Mouse (Mus musculus) heart, embryonic 16.5 days (tissue): ENCODE results near the gene Smap1. TPM values are rescaled to one million over a fixed set of nuclear protein-coding genes. Genes with fewer than 3 reads are reported as not detected.

Experiments used
- ATAC-seq: fragments of 200-750 bp; cut with Nextera tagmentation; replicated peaks from 2 replicates; pipeline ENCODE4 v1.8.0; 2017; ENCODE audit warnings: moderate number of reproducible peaks; ENCODE audit not compliant: insufficient read depth, low FRiP score; ENCODE audit errors: extremely low read depth
- H3K27ac ChIP-seq: fragments of 300-500 bp; sonication (generic); 2 replicates; pipeline ENCODE4 v1.5.1; 2014; ENCODE audit warnings: mild to moderate bottlenecking, low read length, control low read depth, moderate library complexity
- H3K27me3 ChIP-seq: fragments of 300-500 bp; sonication (generic); 2 replicates; pipeline ENCODE4 v1.6.1; 2014; ENCODE audit warnings: low read length, mixed read lengths; ENCODE audit not compliant: control insufficient read depth, insufficient read depth
- H3K36me3 ChIP-seq: fragments of 300-500 bp; sonication (generic); 2 replicates; pipeline ENCODE4 v1.6.1; 2014; ENCODE audit not compliant: control insufficient read depth, insufficient read depth
- H3K4me1 ChIP-seq: fragments of 300-500 bp; sonication (generic); 2 replicates; pipeline ENCODE4 v1.6.1; 2014; ENCODE audit warnings: low read length, mixed read lengths; ENCODE audit not compliant: control insufficient read depth, insufficient read depth
- H3K4me2 ChIP-seq: fragments of 300-500 bp; sonication (generic); 2 replicates; pipeline ENCODE4 v1.6.1; 2014; ENCODE audit warnings: low read depth, mild to moderate bottlenecking, control low read depth, low read length
- H3K4me3 ChIP-seq: fragments of 300-500 bp; sonication (generic); 2 replicates; pipeline ENCODE4 v1.5.1; 2014; ENCODE audit warnings: mild to moderate bottlenecking, control low read depth, low read length
- H3K9ac ChIP-seq: fragments of 300-500 bp; sonication (generic); 2 replicates; pipeline ENCODE4 v1.6.1; 2014; ENCODE audit warnings: low read length, control low read depth
- H3K9me3 ChIP-seq: fragments of 300-500 bp; sonication (generic); replicated peaks from 2 replicates; pipeline ENCODE4 v1.6.1; 2016; ENCODE audit warnings: low read length; ENCODE audit not compliant: control insufficient read depth
- WGBS: fragments of 180-500 bp; shearing (Covaris S2); extraction: QIAGEN DNeasy Blood & Tissue Kit; methylation state at CpG from one replicate; pipeline ENCODE4 v1.1.7; 2014; 5-methylcytosine and 5-hydroxymethylcytosine counted together
- polyA plus RNA-seq: library from polyadenylated mRNA; unstranded; fragments of >200 nt; fragmentation: Nextera tagmentation; extraction: Ambion mirVana; gene quantifications from 2 replicates; pipeline ENCODE4 v1.2.1, GENCODE M21; 2015

The Smap1 gene
- polyA plus RNA-seq, 1 experiment from 2014 or later: 18.9 TPM

DNA sequence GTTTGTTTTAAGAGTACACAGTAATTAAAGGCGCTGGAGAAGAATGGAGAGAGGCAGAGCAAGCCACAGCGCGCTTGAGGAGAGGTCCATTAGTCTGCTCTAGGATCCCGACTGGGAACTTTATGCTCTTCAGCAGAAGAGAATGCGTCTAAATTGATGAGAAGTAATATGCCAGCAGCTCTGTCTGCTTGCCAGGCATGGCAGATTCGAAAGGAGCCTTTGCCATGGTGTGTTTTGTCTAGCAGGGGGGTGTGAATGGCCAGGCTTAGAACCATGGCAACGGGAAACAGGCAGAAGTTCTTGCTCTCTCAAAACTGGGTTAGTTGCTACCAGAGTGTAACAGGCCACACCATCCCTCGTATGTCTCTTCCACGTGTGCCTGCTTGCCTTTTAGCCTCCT is 87.3 kb downstream of the Smap1 start:
- Histone ChIP-seq H3K27me3 (no peaks in the 10 kb centered on the region), H3K4me1 (no peaks in the 10 kb centered on the region), H3K4me3 (no peak overlapping the region), H3K4me2 (no peak overlapping the region), H3K9ac (no peak overlapping the region), H3K9me3 (no peaks in the 10 kb centered on the region), H3K36me3 (no peaks in the 10 kb centered on the region), H3K27ac (no peak overlapping the region)
- ATAC-seq: no peak
- 74% methylated on average over 9 of the region's 9 CpGs for WGBS

DNA sequence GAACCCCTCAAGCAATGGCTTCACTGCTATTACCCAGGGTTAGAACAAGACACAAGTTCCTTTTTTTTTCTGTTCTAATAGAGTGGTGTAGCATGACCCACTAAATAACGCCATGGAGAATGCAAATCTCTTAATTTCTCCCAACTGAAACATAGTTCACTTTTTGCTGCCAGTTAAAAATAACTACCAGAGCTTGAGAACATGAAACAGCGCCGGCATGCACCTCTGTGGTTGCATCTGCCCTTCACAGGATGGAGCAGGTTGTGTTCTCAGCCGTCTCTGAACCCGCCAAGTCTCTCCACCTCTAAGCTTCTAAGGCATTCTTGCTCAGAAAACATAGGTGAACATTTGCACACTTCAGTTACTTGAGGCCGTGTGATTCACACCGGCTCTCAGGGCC is 87.9 kb downstream of the Smap1 start:
- no peak for ATAC-seq
- H3K4me1 ChIP-seq: no peaks in the 10 kb centered on the region
- no peak overlapping the region for H3K4me3 ChIP-seq
- H3K36me3 ChIP-seq: no peaks in the 10 kb centered on the region
- no peak overlapping the region for H3K4me2 ChIP-seq
- H3K27me3 ChIP-seq: no peaks in the 10 kb centered on the region
- H3K27ac ChIP-seq: no peak overlapping the region
- 74% methylated on average over 7 of the region's 7 CpGs for WGBS
- H3K9me3 ChIP-seq: no peaks in the 10 kb centered on the region
- H3K9ac ChIP-seq: no peak overlapping the region

GRCm38 (mm10) chr1:23826887-23827758 is 95.0 kb downstream of the Smap1 start:
- no peaks in the 10 kb centered on the region for H3K36me3 ChIP-seq
- H3K9ac ChIP-seq: no peak overlapping the region
- WGBS: 35% methylated on average over 13 of the region's 13 CpGs
- no peak for ATAC-seq
- H3K4me2 ChIP-seq: no peak overlapping the region
- H3K4me1 ChIP-seq: no peaks in the 10 kb centered on the region
- H3K9me3 ChIP-seq: no peaks in the 10 kb centered on the region
- H3K4me3 ChIP-seq: no peak overlapping the region
- no peak overlapping the region for H3K27ac ChIP-seq
- no peaks in the 10 kb centered on the region for H3K27me3 ChIP-seq

DNA sequence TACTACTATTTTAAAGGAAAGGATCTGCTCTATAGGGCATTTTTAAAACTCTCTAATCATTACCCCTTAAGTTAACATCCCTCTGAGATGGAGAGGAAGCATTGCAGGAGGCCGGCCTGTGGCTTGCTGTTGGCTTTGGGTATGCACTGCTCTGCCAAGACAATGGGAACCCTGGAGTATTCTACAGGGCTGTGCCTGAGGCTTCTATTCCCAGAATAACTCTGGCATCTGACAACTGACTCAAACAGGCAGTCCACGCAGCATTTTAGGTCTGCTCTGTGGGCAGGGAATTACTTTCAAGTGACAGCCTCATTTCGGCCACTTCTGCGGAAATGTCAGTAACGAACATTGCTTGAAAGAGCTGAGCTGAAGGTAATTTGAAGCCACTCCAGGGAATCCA is 100.5 kb downstream of the Smap1 start:
- H3K9me3 ChIP-seq: no peaks in the 10 kb centered on the region
- H3K4me3 ChIP-seq: no peak overlapping the region
- no peaks in the 10 kb centered on the region for H3K4me1 ChIP-seq
- no peak overlapping the region for H3K27ac ChIP-seq
- ATAC-seq: no peak
- WGBS: 63% methylated on average over 5 of the region's 5 CpGs
- H3K36me3 ChIP-seq: no peaks in the 10 kb centered on the region
- no peak overlapping the region for H3K4me2 ChIP-seq
- H3K27me3 ChIP-seq: no peaks in the 10 kb centered on the region
- no peak overlapping the region for H3K9ac ChIP-seq

DNA sequence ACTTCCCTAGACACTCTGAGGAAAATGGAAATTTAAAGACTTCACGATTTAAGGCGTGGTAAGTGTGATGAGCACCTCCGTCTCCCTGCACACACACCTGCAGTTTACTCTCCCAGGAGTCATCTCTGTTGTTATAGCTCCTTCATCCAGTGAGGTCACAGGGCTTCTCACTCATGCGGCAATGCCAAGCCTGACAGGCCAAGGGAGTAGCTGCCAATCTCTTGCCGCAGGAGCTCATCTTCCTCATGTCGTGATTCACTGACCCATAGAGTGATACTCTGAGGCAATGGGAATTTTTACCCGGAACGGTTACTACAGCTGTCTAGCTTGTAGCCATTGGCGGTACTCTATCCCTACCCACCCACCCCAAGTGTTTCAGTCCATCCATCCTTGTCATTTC is 123.8 kb downstream of the Smap1 start:
- Histone ChIP-seq H3K36me3 (no peaks in the 10 kb centered on the region), H3K27me3 (no peaks in the 10 kb centered on the region), H3K27ac (no peak overlapping the region), H3K4me1 (no peaks in the 10 kb centered on the region), H3K4me3 (no peak overlapping the region), H3K9ac (no peak overlapping the region), H3K9me3 (no peaks in the 10 kb centered on the region), H3K4me2 (no peak overlapping the region)
- no peak for ATAC-seq
- WGBS: 84% methylated on average over 9 of the region's 9 CpGs

Other genes with a start within 250 kb of the Smap1 start
- 0.46 and 0.50 TPM in 2 replicates for gene B3gat2, start 160.6 kb downstream of the Smap1 start, polyA plus RNA-seq
- gene Sdhaf4, start 83.3 kb upstream of the Smap1 start, polyA plus RNA-seq: 66.0 and 75.5 TPM in 2 replicates
- 24.1 and 25.5 TPM in 2 replicates for gene Fam135a, start 178.0 kb upstream of the Smap1 start, polyA plus RNA-seq